In the genomic region with DNA sequence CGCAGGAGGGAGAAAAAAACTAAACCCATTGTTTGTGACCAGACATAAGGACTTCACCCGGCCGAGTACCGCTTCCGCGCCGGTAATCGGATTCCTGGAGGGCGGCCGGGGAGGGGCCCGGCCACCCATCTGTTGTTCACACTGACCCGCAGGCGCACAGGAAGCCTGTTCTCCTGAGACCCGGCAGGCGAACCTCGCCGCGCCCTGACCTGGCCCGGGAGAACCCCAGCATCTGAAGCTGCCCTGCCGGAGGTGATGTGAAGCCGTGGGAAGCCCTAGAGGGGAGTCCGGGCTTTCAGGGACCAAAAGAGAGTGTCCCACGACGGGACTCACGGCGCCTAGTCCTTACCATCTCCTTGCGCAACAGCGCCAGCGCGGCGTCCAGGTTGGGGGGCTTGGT, we compare ENCODE assay signal across 8 mouse cellular contexts. TPM values are rescaled to one million over a fixed set of nuclear protein-coding genes. Genes with fewer than 3 reads are reported as not detected.
DNase-seq lines count a peak whose midpoint lies in the region; ATAC-seq and TF ChIP-seq lines count a peak whose summit lies in the region.

No protein-coding gene starts in this region.

- H3K9ac ChIP-seq in forebrain, embryonic 11.5 days (ENCODE audit: low read length): peak overlapping the region; percentile 27
- H3K9ac ChIP-seq in hindbrain, embryonic 16.5 days (ENCODE audit: low read depth, low read length): peak overlapping the region; percentile 57

- no peak for TF ChIP-seq CTCF in thymus, adult 2 months (IDR thresholded peaks at IDR 0.05; ENCODE audit: borderline replicate concordance, control insufficient read depth, extremely low read depth, insufficient read depth, low read length, poor library complexity)

- H3K4me1 ChIP-seq in thymus, adult 2 months (replicated peaks; ENCODE audit: control insufficient read depth, insufficient read depth, low read length): peaks cover 5% of the 10 kb centered on the region; the same call in 1 of the 2 replicates
- peaks cover 8% of the 10 kb centered on the region; the same call in 1 of the 2 replicates for H3K4me1 ChIP-seq in forebrain, embryonic 11.5 days (replicated peaks; ENCODE audit: control insufficient read depth, insufficient read depth, low read length)
- H3K4me1 ChIP-seq in hindbrain, embryonic 16.5 days (ENCODE audit: control insufficient read depth, insufficient read depth, low read depth, low read length): peaks cover 15% of the 10 kb centered on the region
- H3K4me1 ChIP-seq in midbrain, embryonic 10.5 days: peaks cover 32% of the 10 kb centered on the region

- H3K27me3 ChIP-seq in thymus, adult 2 months (ENCODE audit: control insufficient read depth, insufficient read depth, low read length): peaks cover 21% of the 10 kb centered on the region
- H3K27me3 ChIP-seq in forebrain, embryonic 11.5 days (ENCODE audit: control insufficient read depth, insufficient read depth, low read length): peaks cover 37% of the 10 kb centered on the region
- H3K27me3 ChIP-seq in hindbrain, embryonic 16.5 days (replicated peaks; ENCODE audit: control insufficient read depth, insufficient read depth, low read length): peaks cover 38% of the 10 kb centered on the region
- peaks cover 72% of the 10 kb centered on the region for H3K27me3 ChIP-seq in midbrain, embryonic 10.5 days (ENCODE audit: low read depth, poor library complexity, severe bottlenecking)

- no peaks in the 10 kb centered on the region for H3K36me3 ChIP-seq in thymus, adult 2 months (ENCODE audit: control insufficient read depth, insufficient read depth, low read length)
- no peaks in the 10 kb centered on the region for H3K36me3 ChIP-seq in forebrain, embryonic 11.5 days (ENCODE audit: control insufficient read depth, insufficient read depth, low read length)
- no peaks in the 10 kb centered on the region for H3K36me3 ChIP-seq in hindbrain, embryonic 16.5 days (ENCODE audit: control insufficient read depth, insufficient read depth, low read length)
- no peaks in the 10 kb centered on the region for H3K36me3 ChIP-seq in midbrain, embryonic 10.5 days

- WGBS in thymus, adult 2 months: 2% methylated on average over 31 of the region's 31 CpGs
- under 1% methylated on average over 31 of the region's 31 CpGs for WGBS in forebrain, embryonic 11.5 days
- under 1% methylated on average over 27 of the region's 31 CpGs for WGBS in hindbrain, embryonic 16.5 days
- WGBS in midbrain, embryonic 10.5 days: under 1% methylated on average over 31 of the region's 31 CpGs

- no peak for ATAC-seq in forebrain, embryonic 11.5 days (replicated peaks; ENCODE audit: low FRiP score)
- no peak for ATAC-seq in hindbrain, embryonic 16.5 days
- ATAC-seq in megakaryocyte-erythroid progenitor cell, adult 5-6 weeks (replicated peaks; ENCODE audit: low FRiP score, low TSS enrichment, poor library complexity, severe bottlenecking): no peak

- peak overlapping the region; percentile 49 for H3K4me3 ChIP-seq in thymus, adult 2 months (ENCODE audit: control insufficient read depth, insufficient read depth, low read length)
- H3K4me3 ChIP-seq in forebrain, embryonic 11.5 days (ENCODE audit: low read depth, low read length): peak overlapping the region; percentile 49
- H3K4me3 ChIP-seq in hindbrain, embryonic 16.5 days (ENCODE audit: low read length): peak overlapping the region; percentile 53
- peak overlapping the region; percentile 65 for H3K4me3 ChIP-seq in midbrain, embryonic 10.5 days

- DNase-seq in thymus, adult 2 months: no peak
- DNase-seq in thymus, postnatal 0 days (ENCODE audit: low spot score): no peak
- DNase-seq in forebrain, embryonic 11.5 days (ENCODE audit: low spot score): no peak
- peak; percentile 39 for DNase-seq in midbrain, embryonic 10.5 days (ENCODE audit: low spot score)
- no peak for DNase-seq in ovary, postnatal 10 days (ENCODE audit: low spot score)
- DNase-seq in right cerebral cortex, adult 2 months (ENCODE audit: low spot score in 2 of 2): no peak

- no peak for TF ChIP-seq POLR2A in thymus, adult 2 months (IDR thresholded peaks at IDR 0.05; ENCODE audit: control insufficient read depth, extremely low read depth, insufficient read depth, low read length, poor library complexity)

- H3K27ac ChIP-seq in thymus, adult 2 months (ENCODE audit: control insufficient read depth, insufficient read depth, low read length): no peak overlapping the region
- H3K27ac ChIP-seq in forebrain, embryonic 11.5 days (ENCODE audit: low read depth, low read length): no peak overlapping the region
- H3K27ac ChIP-seq in hindbrain, embryonic 16.5 days (ENCODE audit: low read depth, low read length): no peak overlapping the region
- no peak overlapping the region; the same call in 1 of the 2 replicates for H3K27ac ChIP-seq in midbrain, embryonic 10.5 days (replicated peaks)

- no peaks in the 10 kb centered on the region for H3K9me3 ChIP-seq in forebrain, embryonic 11.5 days (ENCODE audit: control insufficient read depth, low read length)
- H3K9me3 ChIP-seq in hindbrain, embryonic 16.5 days (ENCODE audit: control insufficient read depth, low read length): no peaks in the 10 kb centered on the region
- no peaks in the 10 kb centered on the region for H3K9me3 ChIP-seq in midbrain, embryonic 10.5 days (replicated peaks)

- peak overlapping the region; percentile 74 for H3K4me2 ChIP-seq in forebrain, embryonic 11.5 days (ENCODE audit: low read depth, low read length, severe bottlenecking)
- peak overlapping the region; percentile 84 for H3K4me2 ChIP-seq in hindbrain, embryonic 16.5 days (ENCODE audit: low read length)

RNA-seq across cellular contexts. Expression of a gene that starts 0.4 kb away (rescaled TPM):
- polyA plus RNA-seq in thymus, adult 2 months (2012; rRNA removed): 14.2 and 15.5 TPM in 2 replicates
- polyA plus RNA-seq in thymus, postnatal 0 days (2015; fragmentation: Nextera tagmentation; extraction: Ambion mirVana): 6.1 and 7.7 TPM in 2 replicates
- 1.2 and 1.4 TPM in 2 replicates for polyA plus RNA-seq in forebrain, embryonic 11.5 days (2014; fragmentation: Nextera tagmentation; extraction: Ambion mirVana)
- polyA plus RNA-seq in hindbrain, embryonic 16.5 days (2015; fragmentation: Nextera tagmentation; extraction: Ambion mirVana): 0.90 and 1.9 TPM in 2 replicates
- 1.7 and 2.0 TPM in 2 replicates for polyA plus RNA-seq in midbrain, embryonic 10.5 days (2016; fragmentation: Nextera tagmentation; extraction: Ambion mirVana)
- total RNA-seq in megakaryocyte-erythroid progenitor cell, adult 5-6 weeks (2014; fragmentation: Nextera tagmentation): not detected in 2 replicates
- total RNA-seq in megakaryocyte-erythroid progenitor cell, adult 5-6 weeks (2017): not detected in 2 replicates

RNA-seq across cellular contexts. Expression of a gene that starts 29.3 kb away (rescaled TPM):
- 53.5 and 56.7 TPM in 2 replicates for polyA plus RNA-seq in thymus, adult 2 months (2012; rRNA removed)
- polyA plus RNA-seq in thymus, postnatal 0 days (2015; fragmentation: Nextera tagmentation; extraction: Ambion mirVana): 20.5 and 23.3 TPM in 2 replicates
- polyA plus RNA-seq in forebrain, embryonic 11.5 days (2014; fragmentation: Nextera tagmentation; extraction: Ambion mirVana): 34.1 and 38.2 TPM in 2 replicates
- 32.1 and 33.6 TPM in 2 replicates for polyA plus RNA-seq in hindbrain, embryonic 16.5 days (2015; fragmentation: Nextera tagmentation; extraction: Ambion mirVana)
- 35.4 and 36.5 TPM in 2 replicates for polyA plus RNA-seq in midbrain, embryonic 10.5 days (2016; fragmentation: Nextera tagmentation; extraction: Ambion mirVana)
- total RNA-seq in megakaryocyte-erythroid progenitor cell, adult 5-6 weeks (2014; fragmentation: Nextera tagmentation): 20.9 and 32.3 TPM in 2 replicates
- total RNA-seq in megakaryocyte-erythroid progenitor cell, adult 5-6 weeks (2017): 3.3 and 4.4 TPM in 2 replicates

RNA-seq across cellular contexts. Expression of a gene that starts 29.4 kb away (rescaled TPM):
- polyA plus RNA-seq in thymus, adult 2 months (2012; rRNA removed): 49.8 and 53.2 TPM in 2 replicates
- 50.8 and 54.3 TPM in 2 replicates for polyA plus RNA-seq in thymus, postnatal 0 days (2015; fragmentation: Nextera tagmentation; extraction: Ambion mirVana)
- 60.3 and 63.2 TPM in 2 replicates for polyA plus RNA-seq in forebrain, embryonic 11.5 days (2014; fragmentation: Nextera tagmentation; extraction: Ambion mirVana)
- polyA plus RNA-seq in hindbrain, embryonic 16.5 days (2015; fragmentation: Nextera tagmentation; extraction: Ambion mirVana): 61.6 and 62.4 TPM in 2 replicates
- 53.3 and 56.0 TPM in 2 replicates for polyA plus RNA-seq in midbrain, embryonic 10.5 days (2016; fragmentation: Nextera tagmentation; extraction: Ambion mirVana)
- 64.6 and 73.5 TPM in 2 replicates for total RNA-seq in megakaryocyte-erythroid progenitor cell, adult 5-6 weeks (2014; fragmentation: Nextera tagmentation)
- total RNA-seq in megakaryocyte-erythroid progenitor cell, adult 5-6 weeks (2017): 41.7 and 50.7 TPM in 2 replicates

RNA-seq across cellular contexts. Expression of a gene that starts 41.7 kb away (rescaled TPM):
- polyA plus RNA-seq in thymus, adult 2 months (2012; rRNA removed): 0.26 TPM in 2 replicates
- polyA plus RNA-seq in thymus, postnatal 0 days (2015; fragmentation: Nextera tagmentation; extraction: Ambion mirVana): not detected in 2 replicates
- 2.2 and 2.7 TPM in 2 replicates for polyA plus RNA-seq in forebrain, embryonic 11.5 days (2014; fragmentation: Nextera tagmentation; extraction: Ambion mirVana)
- 25.9 and 27.0 TPM in 2 replicates for polyA plus RNA-seq in hindbrain, embryonic 16.5 days (2015; fragmentation: Nextera tagmentation; extraction: Ambion mirVana)
- 0.46 and 1.4 TPM in 2 replicates for polyA plus RNA-seq in midbrain, embryonic 10.5 days (2016; fragmentation: Nextera tagmentation; extraction: Ambion mirVana)
- total RNA-seq in megakaryocyte-erythroid progenitor cell, adult 5-6 weeks (2014; fragmentation: Nextera tagmentation): not detected in 2 replicates
- not detected in 2 replicates for total RNA-seq in megakaryocyte-erythroid progenitor cell, adult 5-6 weeks (2017)
